Comparison of ENCODE assay signal across 15 mouse cellular contexts in genomic region chr6:25286313-25286712, GRCm38 (mm10).
"Had no signal": no experiment of that assay in that cellular context is flagged by ENCODE, and none has a peak within 500 bp of the region (broad histone marks: within the 10 kb centered on the region; RNA-seq: fewer than 3 reads in every experiment).

No protein-coding gene starts in this region.

- DNase-seq: kidney, adult 8-10 months; kidney, postnatal 14 days; kidney, postnatal 4 days; liver, embryonic 13.5 days; lung, adult 2 months; lung, postnatal 14 days; lung, postnatal 4 days; thymus, adult 2 months; thymus, postnatal 14 days; thymus, postnatal 4 days had no signal

- H3K36me3 ChIP-seq: liver, embryonic 13.5 days; midbrain, embryonic 12.5 days; midbrain, embryonic 15.5 days; neural tube, embryonic 12.5 days; neural tube, embryonic 15.5 days had no signal

- H3K4me2 ChIP-seq: liver, embryonic 13.5 days; midbrain, embryonic 12.5 days; midbrain, embryonic 15.5 days; neural tube, embryonic 12.5 days; neural tube, embryonic 15.5 days had no signal

- H3K9me3 ChIP-seq: liver, embryonic 13.5 days; midbrain, embryonic 12.5 days; midbrain, embryonic 15.5 days; neural tube, embryonic 12.5 days; neural tube, embryonic 15.5 days had no signal

- H3K27ac ChIP-seq: liver, embryonic 13.5 days; midbrain, embryonic 12.5 days; midbrain, embryonic 15.5 days; neural tube, embryonic 12.5 days; neural tube, embryonic 15.5 days; stomach, postnatal 0 days had no signal

- H3K27me3 ChIP-seq: liver, embryonic 13.5 days; neural tube, embryonic 12.5 days; neural tube, embryonic 15.5 days had no signal

- H3K4me1 ChIP-seq: liver, embryonic 13.5 days; midbrain, embryonic 12.5 days; midbrain, embryonic 15.5 days; neural tube, embryonic 12.5 days; neural tube, embryonic 15.5 days had no signal

- H3K4me3 ChIP-seq: liver, embryonic 13.5 days; midbrain, embryonic 12.5 days; midbrain, embryonic 15.5 days; neural tube, embryonic 12.5 days; neural tube, embryonic 15.5 days had no signal

- ATAC-seq: midbrain, embryonic 15.5 days had no signal

- H3K9ac ChIP-seq: liver, embryonic 13.5 days; midbrain, embryonic 12.5 days; midbrain, embryonic 15.5 days; neural tube, embryonic 12.5 days; neural tube, embryonic 15.5 days had no signal
